In the genomic region with DNA sequence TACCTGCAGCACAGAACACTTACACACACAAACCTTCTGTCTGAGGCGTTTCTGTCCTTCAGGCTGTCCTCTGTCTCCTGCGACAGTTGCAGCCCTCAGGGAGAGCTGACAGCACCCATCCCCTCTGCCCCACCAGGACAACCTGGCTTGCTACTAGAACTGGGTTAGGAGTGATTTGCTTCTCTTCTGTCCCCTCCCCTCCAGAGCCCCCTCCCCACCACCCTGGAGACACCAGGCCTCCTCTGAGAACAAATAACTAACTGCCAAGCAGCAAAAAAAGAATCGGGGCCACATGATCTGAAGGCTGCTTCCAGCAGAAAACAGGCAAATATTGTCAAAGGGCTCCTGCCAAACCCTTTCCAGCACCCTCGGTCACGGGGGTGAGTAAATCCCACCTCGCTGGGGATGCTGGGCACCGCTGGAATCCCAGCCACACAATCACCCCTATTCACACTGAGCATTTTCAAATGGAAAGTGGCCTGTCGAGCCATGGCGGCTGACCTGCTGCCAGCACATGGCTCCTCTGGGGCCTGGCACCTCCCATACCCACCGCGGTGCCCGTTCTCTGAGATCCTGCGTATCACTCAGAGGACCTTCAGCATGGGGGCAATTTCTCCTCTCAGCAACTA, we compare ENCODE assay signal across 11 mouse cellular contexts. TPM values are rescaled to one million over a fixed set of nuclear protein-coding genes. Genes with fewer than 3 reads are reported as not detected.
DNase-seq lines count a peak whose midpoint lies in the region; ATAC-seq and TF ChIP-seq lines count a peak whose summit lies in the region.
"Had no signal": no experiment of that assay in that cellular context is flagged by ENCODE, and none has a peak within 500 bp of the region (broad histone marks: within the 10 kb centered on the region; RNA-seq: fewer than 3 reads in every experiment).

No protein-coding gene starts in this region.

- peak; percentile 77 for ATAC-seq in midbrain, embryonic 16.5 days

- 44% methylated on average over 13 of the region's 13 CpGs for WGBS in midbrain, embryonic 16.5 days
- WGBS in lung, adult 2 months: 82% methylated on average over 13 of the region's 13 CpGs

- no peak for TF ChIP-seq CTCF in lung, adult 2 months (IDR thresholded peaks at IDR 0.05; ENCODE audit: insufficient read depth, low read length)

- no peak for TF ChIP-seq POLR2A in lung, adult 2 months (IDR thresholded peaks at IDR 0.05; ENCODE audit: borderline replicate concordance, extremely low read depth, low read depth, low read length)

- intact Hi-C loops in left cerebral cortex, postnatal 4 days (cut with DNase I): no loop called here
- intact Hi-C loops in left cerebral cortex, postnatal 14 days (cut with DNase I): loop anchor here (5.0 kb wide), 1 partner anchor 46 kb away; a partner anchor contains a TSS

- peaks cover 9% of the 10 kb centered on the region for H3K4me1 ChIP-seq in midbrain, embryonic 16.5 days (ENCODE audit: control insufficient read depth, insufficient read depth, low read length)
- H3K4me1 ChIP-seq in lung, adult 2 months (ENCODE audit: control insufficient read depth, insufficient read depth, low read length): no peaks in the 10 kb centered on the region
- H3K4me1 ChIP-seq: embryonic facial prominence, embryonic 12.5 days; stomach, embryonic 15.5 days had no signal

- H3K9me3 ChIP-seq in midbrain, embryonic 16.5 days (replicated peaks; ENCODE audit: control insufficient read depth, low read length, poor library complexity, severe bottlenecking): no peaks in the 10 kb centered on the region
- H3K9me3 ChIP-seq: embryonic facial prominence, embryonic 12.5 days; stomach, embryonic 15.5 days had no signal

- H3K4me3 ChIP-seq in midbrain, embryonic 16.5 days (ENCODE audit: low read depth, low read length): no peak overlapping the region
- no peak overlapping the region for H3K4me3 ChIP-seq in lung, adult 2 months (replicated peaks; ENCODE audit: extremely low read depth, low read depth, low read length)
- H3K4me3 ChIP-seq: embryonic facial prominence, embryonic 12.5 days; left cerebral cortex, adult 2 months; stomach, embryonic 15.5 days had no signal

- H3K27me3 ChIP-seq in midbrain, embryonic 16.5 days (ENCODE audit: control insufficient read depth, insufficient read depth, low read depth, low read length): no peaks in the 10 kb centered on the region
- H3K27me3 ChIP-seq: embryonic facial prominence, embryonic 12.5 days; stomach, embryonic 15.5 days had no signal

- no peak overlapping the region for H3K9ac ChIP-seq in midbrain, embryonic 16.5 days (ENCODE audit: low read depth, low read length)
- H3K9ac ChIP-seq: embryonic facial prominence, embryonic 12.5 days; stomach, embryonic 15.5 days had no signal

- peak overlapping the region; percentile 4; the same call in 1 of the 2 replicates for H3K4me2 ChIP-seq in midbrain, embryonic 16.5 days (ENCODE audit: low read length)
- H3K4me2 ChIP-seq: embryonic facial prominence, embryonic 12.5 days; stomach, embryonic 15.5 days had no signal

- H3K27ac ChIP-seq in midbrain, embryonic 16.5 days (ENCODE audit: low read length): peak overlapping the region; percentile 48
- H3K27ac ChIP-seq: embryonic facial prominence, embryonic 12.5 days; left cerebral cortex, adult 2 months; stomach, embryonic 15.5 days had no signal

- peak; percentile 17 for DNase-seq in adrenal gland, postnatal 14 days
- no peak for DNase-seq in adrenal gland, adult 8-10 months
- DNase-seq in left cerebral cortex, postnatal 4 days: peak; percentile 27
- DNase-seq in left cerebral cortex, postnatal 14 days (ENCODE audit: low spot score in 2 of 2): no peak
- peak; percentile 7 to 33 for DNase-seq in frontal cortex, postnatal 36 days (ENCODE audit: low spot score in 2 of 2)
- no peak for DNase-seq in urinary bladder, postnatal 14 days (ENCODE audit: low spot score)
- DNase-seq in lung, adult 2 months: no peak

- H3K36me3 ChIP-seq in midbrain, embryonic 16.5 days (ENCODE audit: control insufficient read depth, insufficient read depth, low read length): no peaks in the 10 kb centered on the region
- H3K36me3 ChIP-seq: embryonic facial prominence, embryonic 12.5 days; stomach, embryonic 15.5 days had no signal

RNA-seq across cellular contexts. Expression of a gene that starts 47.5 kb away (rescaled TPM):
- total RNA-seq in adrenal gland, postnatal 14 days (2021): 0.63 and 1.1 TPM in 2 replicates
- under 1 TPM in 1 of 4 experiments, not detected in 3; 0.07 TPM for total RNA-seq in adrenal gland, adult 8-10 months (2022)
- 10 to 100 TPM in 1 of 2 experiments, 1 to 10 TPM in 1; 9.4 to 10.1 TPM for total RNA-seq in left cerebral cortex, postnatal 4 days (2021)
- 1 to 10 TPM; 9.1 to 10.0 TPM for total RNA-seq in left cerebral cortex, postnatal 14 days (2021)
- 12.6 and 13.9 TPM in 2 replicates for polyA plus RNA-seq in midbrain, embryonic 16.5 days (2015; fragmentation: Nextera tagmentation; extraction: Ambion mirVana)
- 0.05 and 0.13 TPM in 2 replicates for polyA plus RNA-seq in lung, adult 2 months (2012; rRNA removed)

Comparison
In these comparisons a context has a peak if more than half of its experiments do, and no peak if none do; other contexts are left out.
1. DNase-seq: peak in adrenal gland, postnatal 14 days (single experiment), left cerebral cortex, postnatal 4 days (single experiment) and frontal cortex, postnatal 36 days (2 of 2); none in adrenal gland, adult 8-10 months (single experiment), left cerebral cortex, postnatal 14 days (0 of 2), urinary bladder, postnatal 14 days (single experiment) and lung, adult 2 months (single experiment).